Mouse (Mus musculus) MEL (cell line): Measurements from ENCODE around the gene Olfr1140. TPM values are rescaled to one million over a fixed set of nuclear protein-coding genes. Genes with fewer than 3 reads are reported as not detected.

Experiments used
- DNase-seq: peaks from one replicate; pipeline ENCODE4 v3.0.0; 2011; ENCODE audit warnings: low read depth, low spot score
- H3K27ac ChIP-seq: 2 replicates; pipeline ENCODE4 v1.5.1; 2012; ENCODE audit warnings: low read depth, mild to moderate bottlenecking, control low read depth, low read length, moderate library complexity; ENCODE audit not compliant: control insufficient read depth
- H3K27me3 ChIP-seq, 2 experiments: fragments of 150-350 bp in 1 of 2; sonication (generic) in 1 of 2; 2 replicates each; pipeline ENCODE4 v1.6.1; 2012; ENCODE audit warnings: low read length in 2 of 2, mild to moderate bottlenecking in 2 of 2, improper control_type of control experiment in 1 of 2, moderate library complexity in 1 of 2; ENCODE audit not compliant: insufficient read depth in 2 of 2, control insufficient read depth in 1 of 2
- H3K36me3 ChIP-seq, 2 experiments: 2 replicates each; pipeline ENCODE4 v1.6.1; 2012 to 2014; ENCODE audit warnings: low read length in 2 of 2, improper control_type of control experiment in 1 of 2, inconsistent platforms in 1 of 2, mild to moderate bottlenecking in 1 of 2; ENCODE audit not compliant: insufficient read depth in 2 of 2, control insufficient read depth in 1 of 2
- H3K4me1 ChIP-seq, 2 experiments: fragments of 150-350 bp in 1 of 2; sonication (generic) in 1 of 2; 2 replicates each; pipeline ENCODE4 v1.6.1; 2012; ENCODE audit warnings: low read length in 2 of 2, improper control_type of control experiment in 1 of 2, mild to moderate bottlenecking in 1 of 2; ENCODE audit not compliant: insufficient read depth in 2 of 2, control insufficient read depth in 1 of 2
- H3K4me3 ChIP-seq, 2 experiments: fragments of 150-350 bp in 1 of 2; sonication (generic) in 1 of 2; 2 replicates each; pipeline ENCODE4 v1.5.1; 2012; ENCODE audit warnings: low read depth in 2 of 2, low read length in 2 of 2, mild to moderate bottlenecking in 2 of 2, moderate library complexity in 2 of 2, control low read depth in 1 of 2, improper control_type of control experiment in 1 of 2; ENCODE audit not compliant: control insufficient read depth in 1 of 2, insufficient read depth in 1 of 2
- H3K79me2 ChIP-seq: 2 replicates; pipeline ENCODE4 v1.6.1; 2012; ENCODE audit warnings: mild to moderate bottlenecking, low read length, moderate library complexity; ENCODE audit not compliant: control insufficient read depth, poor library complexity, insufficient read depth
- H3K9ac ChIP-seq: 2 replicates; pipeline ENCODE4 v1.6.1; 2012; ENCODE audit warnings: low read depth, mild to moderate bottlenecking, control low read depth, low read length, moderate library complexity; ENCODE audit not compliant: control insufficient read depth, poor library complexity, severe bottlenecking
- H3K9me3 ChIP-seq: fragments of 150-350 bp; sonication (generic); replicated peaks from 2 replicates; pipeline ENCODE4 v1.6.1; 2012; ENCODE audit warnings: mild to moderate bottlenecking, low read length, improper control_type of control experiment, moderate library complexity; ENCODE audit not compliant: insufficient read depth
- E2F4 ChIP-seq: IDR thresholded peaks from 2 replicates; pipeline ENCODE4 v1.6.1; 2011; ENCODE audit warnings: low read depth, low read length, improper control_type of control experiment, borderline replicate concordance
- EP300 ChIP-seq, 2 experiments: IDR thresholded peaks; 2 replicates each; pipeline ENCODE4 v1.6.1; 2011; ENCODE audit warnings: improper control_type of control experiment in 2 of 2, low read length in 2 of 2, low read depth in 1 of 2, mild to moderate bottlenecking in 1 of 2
- ETS1 ChIP-seq: IDR thresholded peaks from 2 replicates; pipeline ENCODE4 v1.6.1; 2012; ENCODE audit warnings: low read depth, mild to moderate bottlenecking, inconsistent platforms, low read length, improper control_type of control experiment, moderate library complexity
- GABPA ChIP-seq: IDR thresholded peaks from 2 replicates; pipeline ENCODE4 v1.6.1; 2012; ENCODE audit warnings: low read depth, mild to moderate bottlenecking, inconsistent platforms, low read length, improper control_type of control experiment, moderate library complexity
- JUND ChIP-seq: IDR thresholded peaks from 2 replicates; pipeline ENCODE4 v1.6.1; 2011; ENCODE audit warnings: low read depth, mild to moderate bottlenecking, improper control_type of control experiment, low read length
- MAX ChIP-seq: IDR thresholded peaks from 2 replicates; pipeline ENCODE4 v1.6.1; 2011; ENCODE audit warnings: low read length, improper control_type of control experiment
- MEF2A ChIP-seq: IDR thresholded peaks from 2 replicates; pipeline ENCODE4 v1.6.1; 2014; ENCODE audit warnings: low read depth, mild to moderate bottlenecking, inconsistent platforms, low read length, improper control_type of control experiment; ENCODE audit not compliant: poor library complexity, insufficient replicate concordance, severe bottlenecking; ENCODE audit errors: extremely low read depth
- NELFE ChIP-seq: IDR thresholded peaks from 2 replicates; pipeline ENCODE4 v1.6.1; 2011; ENCODE audit warnings: low read depth, low read length, improper control_type of control experiment
- POLR2A ChIP-seq, 2 experiments: IDR thresholded peaks; 2 replicates each; pipeline ENCODE4 v1.6.1; 2011 to 2012; ENCODE audit warnings: low read length in 2 of 2, mild to moderate bottlenecking in 2 of 2, control low read depth in 1 of 2, improper control_type of control experiment in 1 of 2, low read depth in 1 of 2, moderate library complexity in 1 of 2; ENCODE audit not compliant: control insufficient read depth in 1 of 2, insufficient read depth in 1 of 2, poor library complexity in 1 of 2
- SMC3 ChIP-seq: IDR thresholded peaks from 2 replicates; pipeline ENCODE4 v1.6.1; 2011; ENCODE audit warnings: low read depth, low read length, improper control_type of control experiment
- TAL1 ChIP-seq: IDR thresholded peaks from 2 replicates; pipeline ENCODE4 v1.6.1; 2012; ENCODE audit warnings: mild to moderate bottlenecking, inconsistent platforms, low read length, moderate library complexity, mixed read lengths
- UBTF ChIP-seq: IDR thresholded peaks from 2 replicates; pipeline ENCODE4 v1.6.1; 2012; ENCODE audit warnings: low read depth, mild to moderate bottlenecking, inconsistent platforms, low read length, improper control_type of control experiment, moderate library complexity, borderline replicate concordance; ENCODE audit not compliant: insufficient read depth
- ZKSCAN1 ChIP-seq: IDR thresholded peaks from 2 replicates; pipeline ENCODE4 v1.6.1; 2012; ENCODE audit warnings: low read depth, mild to moderate bottlenecking, inconsistent platforms, low read length, improper control_type of control experiment, moderate library complexity
- ZMIZ1 ChIP-seq: IDR thresholded peaks from 2 replicates; pipeline ENCODE4 v1.6.1; 2012; ENCODE audit warnings: low read depth, mild to moderate bottlenecking, inconsistent platforms, low read length, improper control_type of control experiment, moderate library complexity
- ZNF384 ChIP-seq: IDR thresholded peaks from 2 replicates; pipeline ENCODE4 v1.6.1; 2012; ENCODE audit warnings: low read depth, mild to moderate bottlenecking, inconsistent platforms, low read length, improper control_type of control experiment
- polyA plus RNA-seq, 2 experiments: library from polyadenylated mRNA; stranded (reverse) in 1 of 2; unstranded in 1 of 2; fragments of >175 nt in 1 of 2; fragments of >200 nt in 1 of 2; gene quantifications; 2 replicates each; pipeline versions ENCODE4 v1.2.1 to v1.2.4; 2012; ENCODE audit warnings: low replicate concordance in 2 of 2, low read depth in 1 of 2; ENCODE audit not compliant: insufficient read length in 2 of 2, insufficient read depth in 1 of 2, missing spikeins in 1 of 2
- total RNA-seq: library from RNA; depleted of rRNA; stranded (reverse); fragments of 300-350 nt; gene quantifications from 2 replicates; pipeline ENCODE4 v1.2.3, GENCODE M21; 2012; rRNA removed

Olfr1140 gene
- not detected in 2 replicates for total RNA-seq
- polyA plus RNA-seq, result not detected

DNA sequence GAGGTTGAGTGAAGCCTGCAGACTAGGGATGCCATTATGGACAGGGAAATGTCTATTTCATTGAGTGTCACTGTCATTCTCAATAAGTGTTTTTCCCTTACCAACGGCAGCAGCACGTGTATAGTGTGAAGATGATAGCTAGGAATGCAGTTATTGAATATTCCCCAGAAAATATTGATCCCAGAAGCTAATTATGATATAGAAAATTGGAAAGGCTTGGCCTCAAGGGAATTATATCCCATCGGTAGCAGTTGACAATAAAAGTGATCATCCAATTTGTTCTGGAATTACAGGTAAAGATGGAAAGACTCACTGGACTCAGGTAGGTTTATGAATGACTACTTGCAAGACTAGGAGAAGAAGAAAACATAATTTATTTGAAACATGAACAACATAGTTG is at the start of gene Olfr1140:
Gene Olfr1140, plus strand, starts transcription at position 301 of the 400 bp plus-strand sequence.
- H3K9me3 ChIP-seq, result no peaks in the 10 kb centered on the region
- no peaks in the 10 kb centered on the region for H3K27me3 ChIP-seq
- no peak within 1 kb of the TSS for H3K9ac ChIP-seq
- no peak within 1 kb of the TSS for H3K4me3 ChIP-seq
- no peaks in the 10 kb centered on the region for H3K36me3 ChIP-seq
- DNase-seq, result no peak
- no peak for TF ChIP-seq TAL1
- no peak for TF ChIP-seq EP300 (IDR thresholded peaks at IDR 0.05; ENCODE audit: low read depth in 1 of 2, low read length in 2 of 2)
- no peak for TF ChIP-seq MAX
- no peak for TF ChIP-seq JUND
- H3K27ac ChIP-seq, result no peak within 1 kb of the TSS
- H3K4me1 ChIP-seq, result no peaks in the 10 kb centered on the region
- no peaks in the 10 kb centered on the region for H3K79me2 ChIP-seq

GRCm38 (mm10) chr2:87693847-87694246 is 49.7 kb upstream of the Olfr1140 start, which contains the start of gene Olfr1136:
Gene Olfr1136, minus strand, starts transcription at chr2:87693947.
- Histone ChIP-seq H3K4me1 (no peaks in the 10 kb centered on the region), H3K27me3 (no peaks in the 10 kb centered on the region), H3K9ac (no peak within 1 kb of the TSS), H3K79me2 (no peaks in the 10 kb centered on the region), H3K9me3 (no peaks in the 10 kb centered on the region), H3K36me3 (no peaks in the 10 kb centered on the region), H3K27ac (no peak within 1 kb of the TSS), H3K4me3 (no peak within 1 kb of the TSS)
- DNase-seq, result no peak
- TF ChIP-seq ZMIZ1, result no peak
- no peak for TF ChIP-seq TAL1
- TF ChIP-seq GABPA, result no peak
- TF ChIP-seq ZKSCAN1, result no peak
- TF ChIP-seq EP300 (IDR thresholded peaks at IDR 0.05; ENCODE audit: low read depth in 1 of 2, low read length in 2 of 2), result no peak
- no peak for TF ChIP-seq JUND
- TF ChIP-seq ETS1, result no peak
- TF ChIP-seq MAX, result no peak
- no peak for TF ChIP-seq ZNF384

GRCm38 (mm10) chr2:87713079-87713478 is 30.5 kb upstream of the Olfr1140 start, which contains the start of gene Olfr1137:
Gene Olfr1137, minus strand, starts transcription at chr2:87713179.
- no peaks in the 10 kb centered on the region for H3K4me1 ChIP-seq
- H3K9ac ChIP-seq, result no peak within 1 kb of the TSS
- no peak within 1 kb of the TSS for H3K4me3 ChIP-seq
- no peaks in the 10 kb centered on the region for H3K79me2 ChIP-seq
- no peaks in the 10 kb centered on the region for H3K9me3 ChIP-seq
- no peaks in the 10 kb centered on the region for H3K27me3 ChIP-seq
- H3K27ac ChIP-seq, result no peak within 1 kb of the TSS
- no peak for DNase-seq
- no peaks in the 10 kb centered on the region for H3K36me3 ChIP-seq
- TF ChIP-seq POLR2A (IDR thresholded peaks at IDR 0.05; ENCODE audit: control insufficient read depth in 1 of 2, insufficient read depth in 1 of 2, low read depth in 1 of 2, low read length in 2 of 2, poor library complexity in 1 of 2) (no peak), GABPA (no peak), ETS1 (no peak), UBTF (no peak), NELFE (no peak), EP300 (IDR thresholded peaks at IDR 0.05; ENCODE audit: low read depth in 1 of 2, low read length in 2 of 2) (no peak), E2F4 (no peak), ZMIZ1 (no peak), SMC3 (no peak), MEF2A (no peak)
